Mouse (Mus musculus): ENCODE results near the gene S100a2.

Gene S100a2

GRCm38 (mm10) chr3:90595556-90595955 lies 5.5 kb downstream of the S100a2 start:
- intact Hi-C loops (cut with DNase I) = no loop called here

DNA sequence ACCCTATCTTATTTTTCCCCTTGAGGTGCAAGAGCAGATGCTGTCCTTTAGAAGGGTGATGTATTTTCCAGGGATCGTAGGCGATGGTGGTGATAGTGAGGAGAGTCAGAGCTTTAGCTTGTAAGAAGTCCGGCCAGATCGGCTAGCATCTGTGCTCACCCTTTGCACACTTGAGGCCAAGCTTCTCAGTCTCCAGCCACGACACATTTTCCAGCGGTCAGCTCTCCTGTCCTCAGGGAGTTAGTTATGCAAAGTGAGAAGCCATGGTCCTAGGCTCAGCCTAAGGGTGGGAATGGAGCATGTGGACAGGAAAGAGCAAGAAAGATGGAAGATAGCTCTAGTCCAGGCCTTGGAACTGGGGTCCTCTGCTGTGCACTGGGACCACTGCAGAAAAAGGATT lies 6.8 kb downstream of the S100a2 start:
- intact Hi-C loops (cut with DNase I) = no loop called here

- intact Hi-C loops (cut with DNase I) = no loop called here
Measured at GRCm38 (mm10) chr3:90597736-90598135, 7.7 kb downstream of the S100a2 start.

GRCm38 (mm10) chr3:90598212-90598611 lies 8.2 kb downstream of the S100a2 start:
- intact Hi-C loops (cut with DNase I) = no loop called here

- intact Hi-C loops (cut with DNase I) = no loop called here
Measured at GRCm38 (mm10) chr3:90599401-90599800, 9.4 kb downstream of the S100a2 start.

- intact Hi-C loops (cut with DNase I) = no loop called here
Measured at GRCm38 (mm10) chr3:90600036-90600435, 10.0 kb downstream of the S100a2 start.

GRCm38 (mm10) chr3:90600458-90601195 lies 10.6 kb downstream of the S100a2 start:
- intact Hi-C loops (cut with DNase I) = no loop called here

GRCm38 (mm10) chr3:90601486-90602110 lies 11.6 kb downstream of the S100a2 start, which contains the start of gene Gm42674:
TSS of gene Gm42674 (plus strand) at chr3:90601904.
- intact Hi-C loops (cut with DNase I) = no loop called here

DNA sequence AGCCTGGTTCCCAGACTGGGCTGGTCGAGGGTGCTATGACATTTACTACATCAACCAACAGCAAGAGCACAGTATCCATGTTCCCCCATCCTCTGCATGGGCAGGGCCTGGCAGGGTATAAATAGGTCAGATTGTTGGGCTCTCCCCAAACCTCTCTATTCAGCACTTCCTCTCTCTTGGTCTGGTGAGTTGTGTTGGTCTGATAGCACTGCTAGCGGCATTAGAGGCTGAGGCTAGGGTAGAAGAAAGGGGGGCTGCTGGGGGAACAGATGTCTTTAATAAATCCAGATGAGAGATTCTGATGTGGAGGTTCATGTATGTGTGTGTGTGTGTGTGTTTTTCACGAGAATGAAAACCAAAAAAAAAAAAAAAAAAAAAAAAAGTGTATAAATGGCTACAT lies 13.6 kb downstream of the S100a2 start, which contains the start of gene S100a4:
Gene S100a4 (plus strand): TSS at position 149 of the 400 bp plus-strand sequence.
- intact Hi-C loops (cut with DNase I) = no loop called here

DNA sequence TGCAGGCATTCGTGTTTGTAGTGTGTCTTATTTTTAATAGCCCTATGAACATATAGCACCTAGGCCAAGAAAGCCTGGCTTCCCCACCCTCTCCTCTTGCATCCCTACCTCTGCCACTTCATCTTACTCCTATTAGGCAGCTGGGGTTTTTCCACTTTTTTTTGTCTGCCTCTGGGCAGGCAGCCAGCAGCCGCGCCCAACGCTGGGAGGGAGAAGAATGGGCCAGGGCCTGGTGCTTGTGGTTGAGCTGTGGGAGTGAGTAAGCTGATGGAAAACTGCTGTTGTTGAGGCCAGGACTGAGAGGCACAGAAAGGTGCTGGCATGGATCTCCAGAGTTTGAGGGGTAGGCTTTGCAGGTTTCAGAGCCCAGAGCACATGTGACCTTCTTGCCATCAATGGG lies 14.4 kb downstream of the S100a2 start:
- intact Hi-C loops (cut with DNase I) = no loop called here

GRCm38 (mm10) chr3:90605049-90605448 lies 15.0 kb downstream of the S100a2 start:
- intact Hi-C loops (cut with DNase I) = no loop called here

DNA sequence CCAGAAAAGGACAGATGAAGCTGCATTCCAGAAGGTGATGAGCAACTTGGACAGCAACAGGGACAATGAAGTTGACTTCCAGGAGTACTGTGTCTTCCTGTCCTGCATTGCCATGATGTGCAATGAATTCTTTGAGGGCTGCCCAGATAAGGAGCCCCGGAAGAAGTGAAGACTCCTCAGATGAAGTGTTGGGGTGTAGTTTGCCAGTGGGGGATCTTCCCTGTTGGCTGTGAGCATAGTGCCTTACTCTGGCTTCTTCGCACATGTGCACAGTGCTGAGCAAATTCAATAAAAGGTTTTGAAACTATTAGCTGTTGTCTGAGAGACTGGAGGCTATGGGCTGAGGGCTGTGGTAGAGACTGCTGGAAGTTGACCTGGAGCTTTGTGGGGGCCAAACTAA lies 15.7 kb downstream of the S100a2 start:
- intact Hi-C loops (cut with DNase I) = no loop called here

- intact Hi-C loops (cut with DNase I) = no loop called here
Measured at GRCm38 (mm10) chr3:90606185-90606584, 16.1 kb downstream of the S100a2 start.

GRCm38 (mm10) chr3:90607361-90607760 lies 17.3 kb downstream of the S100a2 start:
- intact Hi-C loops (cut with DNase I) = no loop called here

DNA sequence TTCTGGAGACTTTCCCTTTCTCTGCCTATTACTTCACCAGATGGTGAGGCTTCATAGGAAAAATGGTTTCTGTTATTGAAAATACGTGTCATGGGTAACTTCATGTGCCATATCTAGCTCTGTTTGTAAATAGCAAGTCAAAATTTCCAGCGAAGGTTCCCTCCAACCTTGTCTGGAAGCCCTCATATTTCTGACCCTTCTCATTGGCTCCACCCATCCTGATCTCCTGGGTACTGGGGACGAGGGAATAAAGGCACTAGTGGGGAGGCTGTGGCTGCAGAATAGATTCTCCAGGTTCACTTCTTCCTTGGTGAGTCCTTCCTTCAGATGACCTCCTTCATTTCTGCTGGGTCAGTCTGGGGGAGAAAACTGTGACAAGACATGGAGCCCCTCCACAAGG lies 18.2 kb downstream of the S100a2 start, which contains the start of gene S100a5:
Gene S100a5 (plus strand): TSS at position 301 of the 400 bp plus-strand sequence.
- intact Hi-C loops (cut with DNase I) = no loop called here

- intact Hi-C loops (cut with DNase I) = no loop called here
Measured at GRCm38 (mm10) chr3:90609102-90609501, 19.1 kb downstream of the S100a2 start.

DNA sequence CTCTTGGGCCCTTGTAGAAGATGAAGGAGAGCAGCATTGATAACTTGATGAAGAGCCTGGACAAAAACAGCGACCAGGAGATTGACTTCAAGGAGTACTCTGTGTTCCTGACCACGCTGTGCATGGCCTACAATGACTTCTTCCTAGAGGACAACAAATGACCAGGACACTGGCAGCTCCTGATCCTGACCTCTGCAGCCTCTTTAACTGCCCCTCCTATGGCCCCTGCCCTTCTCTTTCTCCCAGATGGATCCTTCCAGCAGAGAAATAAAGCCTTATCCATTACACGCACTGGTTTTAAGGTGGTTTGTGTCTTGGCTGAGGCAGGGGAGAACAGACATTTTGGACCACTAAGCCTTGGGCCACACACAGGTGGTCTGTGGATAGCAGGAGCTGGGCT lies 21.4 kb downstream of the S100a2 start:
- intact Hi-C loops (cut with DNase I) = no loop called here

DNA sequence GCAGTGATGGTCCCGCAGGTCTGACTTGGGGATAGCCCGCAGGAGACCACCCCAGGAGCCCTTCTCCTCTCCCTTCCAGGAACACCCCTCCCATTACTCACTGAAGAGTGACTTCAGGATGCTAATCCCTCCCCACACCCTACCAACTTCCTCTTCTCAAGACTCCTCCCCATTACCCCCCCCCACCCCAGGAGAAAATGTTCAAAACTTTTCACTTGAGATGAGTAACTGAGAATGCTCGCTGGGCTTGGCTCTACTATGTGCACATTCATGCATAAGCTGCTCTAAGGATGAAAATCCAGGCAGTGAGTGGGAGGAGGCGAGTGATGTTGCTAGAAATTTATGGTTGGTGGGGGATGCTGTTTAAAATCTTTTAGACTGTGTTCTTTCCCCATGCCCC lies 22.0 kb downstream of the S100a2 start:
- intact Hi-C loops (cut with DNase I) = no loop called here

DNA sequence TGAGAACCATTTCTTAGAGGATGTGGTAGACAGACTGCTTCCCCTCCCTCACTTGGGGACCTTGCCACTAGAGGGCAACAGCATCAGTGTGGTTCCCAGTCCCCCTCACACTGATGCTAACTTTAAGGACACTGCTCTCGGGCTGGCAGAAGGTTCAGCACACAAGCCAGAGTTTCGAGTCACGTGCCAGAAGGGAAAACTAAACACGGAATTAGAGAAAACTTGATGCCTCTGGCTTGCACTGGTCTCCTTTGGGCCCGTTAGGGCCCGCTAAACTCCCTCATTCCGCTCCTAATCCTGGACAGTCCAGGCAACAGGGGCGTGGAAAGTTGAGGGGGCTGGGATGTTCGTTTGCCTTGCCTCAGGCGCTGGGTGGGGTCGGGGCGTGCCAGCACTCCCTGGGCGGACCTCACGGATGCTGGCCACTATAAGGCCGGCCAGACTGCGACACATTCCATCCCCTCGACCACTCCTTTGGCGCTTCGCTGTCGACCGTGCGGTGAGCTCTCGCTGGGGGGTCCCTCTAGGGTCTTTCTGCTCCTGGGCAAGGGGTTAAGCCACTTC lies 22.8 kb downstream of the S100a2 start, which contains the start of gene S100a6:
Gene S100a6 (plus strand): TSS at position 155 of the 564 bp plus-strand sequence.
- intact Hi-C loops (cut with DNase I) = no loop called here

GRCm38 (mm10) chr3:90613461-90614147 lies 23.6 kb downstream of the S100a2 start:
- intact Hi-C loops (cut with DNase I) = no loop called here

DNA sequence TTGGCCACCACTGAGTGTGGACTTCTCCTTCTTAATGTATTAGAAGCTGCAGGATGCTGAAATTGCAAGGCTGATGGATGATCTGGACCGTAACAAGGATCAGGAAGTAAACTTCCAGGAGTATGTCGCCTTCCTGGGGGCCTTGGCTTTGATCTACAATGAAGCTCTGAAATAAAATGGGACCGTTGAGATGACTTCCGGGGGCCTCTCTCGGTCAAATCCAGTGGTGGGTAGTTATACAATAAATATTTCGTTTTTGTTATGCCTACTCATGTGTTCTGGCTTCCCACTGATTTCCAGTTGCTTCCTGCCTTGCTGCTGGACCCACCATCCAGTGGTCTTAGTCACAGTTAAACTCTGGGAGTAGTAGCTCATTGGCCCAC lies 24.1 kb downstream of the S100a2 start:
- intact Hi-C loops (cut with DNase I) = no loop called here

All from adrenal gland (tissue).